Mouse (Mus musculus): Measurements from ENCODE around the gene Tm2d1. TPM values are rescaled to one million over a fixed set of nuclear protein-coding genes. Genes with fewer than 3 reads are reported as not detected.

Gene Tm2d1
- polyA plus RNA-seq, 1 experiment from 2014 or later: 108 TPM

GRCm38 (mm10) chr4:98395690-98396437 is 12.8 kb upstream of the Tm2d1 start, which contains the start of gene Patj:
Gene Patj, plus strand, starts transcription at chr4:98395785.
- no peaks in the 10 kb centered on the region for H3K36me3 ChIP-seq (ENCODE audit: control insufficient read depth, insufficient read depth, low read length)
- no peak within 1 kb of the TSS for H3K27ac ChIP-seq (ENCODE audit: low read depth, low read length)
- peak; percentile 72 for DNase-seq (ENCODE audit: low spot score)
- no peaks in the 10 kb centered on the region for H3K4me1 ChIP-seq (replicated peaks; ENCODE audit: control insufficient read depth, insufficient read depth, low read length)
- H3K27me3 ChIP-seq (ENCODE audit: control insufficient read depth, insufficient read depth, low read length): no peaks in the 10 kb centered on the region
- peak within 1 kb of the TSS; percentile 95 for H3K9ac ChIP-seq (ENCODE audit: low read depth, low read length)
- ATAC-seq (ENCODE audit: low FRiP score): peak; percentile 86
- whole genome bisulfite sequencing: 1% methylated on average over 66 of the region's 73 CpGs
- H3K4me2 ChIP-seq (replicated peaks; ENCODE audit: low read depth, low read length): peak within 1 kb of the TSS; percentile 98
- H3K9me3 ChIP-seq (ENCODE audit: control insufficient read depth, low read length): no peaks in the 10 kb centered on the region
- peak within 1 kb of the TSS; percentile 82 for H3K4me3 ChIP-seq (ENCODE audit: low read depth, low read length)

DNA sequence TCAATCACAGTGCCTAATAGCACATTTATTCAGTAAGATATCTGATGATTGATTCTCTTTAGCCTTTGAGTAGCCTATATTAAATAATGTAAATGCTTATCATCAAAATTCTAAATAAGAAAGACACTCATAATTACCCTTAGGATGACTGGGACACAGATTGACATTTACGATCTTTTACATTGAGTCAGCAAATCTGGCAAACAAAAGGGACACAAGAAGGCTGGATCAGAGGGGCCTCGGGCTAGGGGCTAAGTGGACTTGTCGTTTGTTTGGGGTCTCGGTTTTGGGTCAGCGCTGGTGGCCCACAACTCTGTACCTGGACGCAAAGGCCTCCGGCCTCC is 12.2 kb upstream of the Tm2d1 start:
- no peak overlapping the region for H3K27ac ChIP-seq (ENCODE audit: low read depth, low read length)
- H3K9ac ChIP-seq (ENCODE audit: low read depth, low read length): peak overlapping the region; percentile 95
- no peaks in the 10 kb centered on the region for H3K4me1 ChIP-seq (replicated peaks; ENCODE audit: control insufficient read depth, insufficient read depth, low read length)
- ATAC-seq (ENCODE audit: low FRiP score) (peak; percentile 25; the same call in 1 of the 2 replicates), DNase-seq (ENCODE audit: low spot score) (no peak)
- H3K4me3 ChIP-seq (ENCODE audit: low read depth, low read length): peak overlapping the region; percentile 82
- H3K27me3 ChIP-seq (ENCODE audit: control insufficient read depth, insufficient read depth, low read length): no peaks in the 10 kb centered on the region
- H3K4me2 ChIP-seq (replicated peaks; ENCODE audit: low read depth, low read length): peak overlapping the region; percentile 98
- H3K9me3 ChIP-seq (ENCODE audit: control insufficient read depth, low read length): no peaks in the 10 kb centered on the region
- WGBS: 6% methylated on average over 7 of the region's 7 CpGs
- no peaks in the 10 kb centered on the region for H3K36me3 ChIP-seq (ENCODE audit: control insufficient read depth, insufficient read depth, low read length)

GRCm38 (mm10) chr4:98385036-98385435 is 1.9 kb upstream of the Tm2d1 start:
- Histone ChIP-seq H3K9ac (ENCODE audit: low read depth, low read length) (no peak overlapping the region), H3K9me3 (ENCODE audit: control insufficient read depth, low read length) (no peaks in the 10 kb centered on the region), H3K4me1 (replicated peaks; ENCODE audit: control insufficient read depth, insufficient read depth, low read length) (no peaks in the 10 kb centered on the region), H3K36me3 (ENCODE audit: control insufficient read depth, insufficient read depth, low read length) (no peaks in the 10 kb centered on the region), H3K4me3 (ENCODE audit: low read depth, low read length) (no peak overlapping the region), H3K4me2 (replicated peaks; ENCODE audit: low read depth, low read length) (no peak overlapping the region), H3K27me3 (ENCODE audit: control insufficient read depth, insufficient read depth, low read length) (no peaks in the 10 kb centered on the region), H3K27ac (ENCODE audit: low read depth, low read length) (no peak overlapping the region)
- WGBS: 62% methylated on average over 5 of the region's 5 CpGs
- ATAC-seq (ENCODE audit: low FRiP score) (no peak), DNase-seq (ENCODE audit: low spot score) (no peak)

DNA sequence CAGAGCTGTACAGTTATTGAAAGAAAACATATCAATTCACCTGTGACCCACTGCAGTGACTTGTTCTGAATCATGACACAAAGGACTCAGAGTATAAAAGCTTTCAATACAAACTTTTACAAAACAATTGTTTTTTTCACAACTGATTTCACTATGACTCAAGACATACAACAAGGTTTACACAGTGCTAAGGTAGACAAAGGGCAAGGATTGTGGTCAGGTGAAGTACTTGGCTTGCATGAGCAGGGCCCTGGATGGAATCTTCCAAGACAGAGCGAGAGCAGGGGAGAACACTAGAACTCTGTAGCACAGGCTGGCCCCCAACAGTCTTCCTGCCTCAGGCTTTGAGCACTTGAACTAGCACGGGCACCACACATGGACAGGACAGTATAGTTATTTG is 6.2 kb downstream of the Tm2d1 start:
- ATAC-seq (ENCODE audit: low FRiP score) (no peak), DNase-seq (ENCODE audit: low spot score) (no peak)
- Histone ChIP-seq H3K27me3 (ENCODE audit: control insufficient read depth, insufficient read depth, low read length) (no peaks in the 10 kb centered on the region), H3K9ac (ENCODE audit: low read depth, low read length) (no peak overlapping the region), H3K4me2 (replicated peaks; ENCODE audit: low read depth, low read length) (no peak overlapping the region), H3K9me3 (ENCODE audit: control insufficient read depth, low read length) (no peaks in the 10 kb centered on the region), H3K4me1 (replicated peaks; ENCODE audit: control insufficient read depth, insufficient read depth, low read length) (no peaks in the 10 kb centered on the region), H3K4me3 (ENCODE audit: low read depth, low read length) (no peak overlapping the region), H3K36me3 (ENCODE audit: control insufficient read depth, insufficient read depth, low read length) (no peaks in the 10 kb centered on the region), H3K27ac (ENCODE audit: low read depth, low read length) (no peak overlapping the region)
- 95% methylated on average over 2 of the region's 2 CpGs for WGBS

DNA sequence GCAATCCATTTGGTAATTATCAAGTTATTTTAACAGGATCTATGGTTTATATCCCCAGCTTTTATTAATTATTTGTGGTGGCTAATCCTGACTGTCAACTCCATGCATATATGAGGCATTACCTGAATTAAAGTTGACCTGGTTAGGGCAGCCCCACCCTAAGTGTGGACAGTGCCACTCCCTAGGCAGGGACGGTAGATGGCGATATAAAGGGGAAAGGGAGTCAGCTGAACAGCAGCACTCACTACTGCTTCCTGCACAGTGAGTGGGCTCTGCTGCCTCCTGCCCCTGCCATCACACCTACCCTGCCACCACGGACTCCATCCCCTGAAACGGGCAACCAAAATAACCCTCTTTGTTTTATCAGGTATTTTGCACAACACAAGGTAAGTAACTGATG is 7.7 kb downstream of the Tm2d1 start:
- no peak overlapping the region for H3K4me2 ChIP-seq (replicated peaks; ENCODE audit: low read depth, low read length)
- no peak overlapping the region for H3K9ac ChIP-seq (ENCODE audit: low read depth, low read length)
- H3K4me3 ChIP-seq (ENCODE audit: low read depth, low read length): no peak overlapping the region
- H3K36me3 ChIP-seq (ENCODE audit: control insufficient read depth, insufficient read depth, low read length): no peaks in the 10 kb centered on the region
- no peaks in the 10 kb centered on the region for H3K27me3 ChIP-seq (ENCODE audit: control insufficient read depth, insufficient read depth, low read length)
- H3K27ac ChIP-seq (ENCODE audit: low read depth, low read length): no peak overlapping the region
- no peak for DNase-seq (ENCODE audit: low spot score)
- ATAC-seq (ENCODE audit: low FRiP score): no peak
- no peaks in the 10 kb centered on the region for H3K4me1 ChIP-seq (replicated peaks; ENCODE audit: control insufficient read depth, insufficient read depth, low read length)
- H3K9me3 ChIP-seq (ENCODE audit: control insufficient read depth, low read length): no peaks in the 10 kb centered on the region
- WGBS: 61% methylated on average over 4 of the region's 4 CpGs

- no peak overlapping the region for H3K27ac ChIP-seq (ENCODE audit: low read depth, low read length)
- H3K9ac ChIP-seq (ENCODE audit: low read depth, low read length): no peak overlapping the region
- WGBS: 94% methylated on average over 9 of the region's 9 CpGs
- no peaks in the 10 kb centered on the region for H3K4me1 ChIP-seq (replicated peaks; ENCODE audit: control insufficient read depth, insufficient read depth, low read length)
- no peaks in the 10 kb centered on the region for H3K9me3 ChIP-seq (ENCODE audit: control insufficient read depth, low read length)
- DNase-seq (ENCODE audit: low spot score) (no peak), ATAC-seq (ENCODE audit: low FRiP score) (no peak)
- H3K4me2 ChIP-seq (replicated peaks; ENCODE audit: low read depth, low read length): no peak overlapping the region
- H3K4me3 ChIP-seq (ENCODE audit: low read depth, low read length): no peak overlapping the region
- peaks cover 4% of the 10 kb centered on the region; the same call in 1 of the 2 replicates for H3K36me3 ChIP-seq (ENCODE audit: control insufficient read depth, insufficient read depth, low read length)
- H3K27me3 ChIP-seq (ENCODE audit: control insufficient read depth, insufficient read depth, low read length): no peaks in the 10 kb centered on the region
Observed at GRCm38 (mm10) chr4:98358034-98358809, 24.9 kb downstream of the Tm2d1 start.

DNA sequence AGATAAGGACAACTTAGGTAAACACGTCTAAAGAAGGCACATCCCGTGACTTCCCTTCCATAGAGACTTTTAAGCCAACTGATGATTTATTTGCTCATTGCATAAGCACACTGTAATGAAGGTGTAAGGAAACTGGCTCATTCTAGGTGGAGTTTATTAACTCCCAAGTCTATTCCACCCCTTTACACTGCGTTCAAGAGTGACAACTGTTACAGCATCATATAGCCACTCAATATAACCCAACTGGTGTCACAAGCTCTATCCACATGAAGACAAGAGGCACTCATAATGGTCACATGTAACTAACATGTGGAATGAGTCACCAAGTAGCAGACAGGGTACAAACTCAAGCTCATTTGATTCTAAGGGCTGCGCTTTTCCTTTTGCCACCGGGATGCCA is 34.5 kb downstream of the Tm2d1 start:
- H3K4me3 ChIP-seq (ENCODE audit: low read depth, low read length): no peak overlapping the region
- no peaks in the 10 kb centered on the region for H3K27me3 ChIP-seq (ENCODE audit: control insufficient read depth, insufficient read depth, low read length)
- H3K4me2 ChIP-seq (replicated peaks; ENCODE audit: low read depth, low read length): no peak overlapping the region
- no peaks in the 10 kb centered on the region for H3K36me3 ChIP-seq (ENCODE audit: control insufficient read depth, insufficient read depth, low read length)
- no peaks in the 10 kb centered on the region for H3K9me3 ChIP-seq (ENCODE audit: control insufficient read depth, low read length)
- H3K27ac ChIP-seq (ENCODE audit: low read depth, low read length): no peak overlapping the region
- no peak for DNase-seq (ENCODE audit: low spot score)
- H3K9ac ChIP-seq (ENCODE audit: low read depth, low read length): no peak overlapping the region
- ATAC-seq (ENCODE audit: low FRiP score): no peak
- no peaks in the 10 kb centered on the region for H3K4me1 ChIP-seq (replicated peaks; ENCODE audit: control insufficient read depth, insufficient read depth, low read length)
- WGBS: 93% methylated on average over 5 of the region's 5 CpGs

- H3K27me3 ChIP-seq (ENCODE audit: control insufficient read depth, insufficient read depth, low read length): no peaks in the 10 kb centered on the region
- no peak for DNase-seq (ENCODE audit: low spot score)
- no peak for ATAC-seq (ENCODE audit: low FRiP score)
- H3K9me3 ChIP-seq (ENCODE audit: control insufficient read depth, low read length): no peaks in the 10 kb centered on the region
- no peak overlapping the region for H3K27ac ChIP-seq (ENCODE audit: low read depth, low read length)
- H3K36me3 ChIP-seq (ENCODE audit: control insufficient read depth, insufficient read depth, low read length): no peaks in the 10 kb centered on the region
- no peaks in the 10 kb centered on the region for H3K4me1 ChIP-seq (replicated peaks; ENCODE audit: control insufficient read depth, insufficient read depth, low read length)
- WGBS: 91% methylated on average over 10 of the region's 10 CpGs
- H3K4me2 ChIP-seq (replicated peaks; ENCODE audit: low read depth, low read length): no peak overlapping the region
- H3K9ac ChIP-seq (ENCODE audit: low read depth, low read length): no peak overlapping the region
- no peak overlapping the region for H3K4me3 ChIP-seq (ENCODE audit: low read depth, low read length)
Observed at GRCm38 (mm10) chr4:98345783-98346182, 37.3 kb downstream of the Tm2d1 start.
